Mouse (Mus musculus) small intestine, adult 2 months (tissue): ENCODE measurements around the gene Vma21. TPM values are rescaled to one million over a fixed set of nuclear protein-coding genes. Genes with fewer than 3 reads are reported as not detected.

Experiments
- H3K27ac ChIP-seq: fragments of 200-500 bp; 2 replicates; pipeline ENCODE4 v1.5.1; 2012; ENCODE audit warnings: low read depth, low read length, control low read depth, inconsistent platforms; ENCODE audit not compliant: insufficient read depth
- H3K27me3 ChIP-seq: fragments of 200-500 bp; 2 replicates; pipeline ENCODE4 v1.6.1; 2012; ENCODE audit warnings: mild to moderate bottlenecking, moderate library complexity, low read length, inconsistent platforms; ENCODE audit not compliant: control insufficient read depth, insufficient read depth
- H3K36me3 ChIP-seq: fragments of 200-500 bp; 2 replicates; pipeline ENCODE4 v1.6.1; 2012; ENCODE audit warnings: mild to moderate bottlenecking, low read length, control low read depth, inconsistent platforms; ENCODE audit not compliant: control insufficient read depth, insufficient read depth
- H3K4me1 ChIP-seq: fragments of 200-500 bp; 2 replicates; pipeline ENCODE4 v1.6.1; 2012; ENCODE audit warnings: low read length, inconsistent platforms, mixed read lengths; ENCODE audit not compliant: control insufficient read depth, insufficient read depth, insufficient read length
- H3K4me3 ChIP-seq: fragments of 200-500 bp; 2 replicates; pipeline ENCODE4 v1.5.1; 2012; ENCODE audit warnings: low read depth, mild to moderate bottlenecking, control low read depth, inconsistent platforms, low read length, moderate library complexity
- CTCF ChIP-seq: fragments of 200-500 bp; IDR thresholded peaks from 2 replicates; pipeline ENCODE4 v1.5.1; 2012; ENCODE audit warnings: low read depth, mild to moderate bottlenecking, control low read depth, inconsistent platforms, low read length, moderate library complexity, mixed read lengths; ENCODE audit not compliant: insufficient replicate concordance, insufficient read length; ENCODE audit errors: extremely low read depth
- POLR2A ChIP-seq: fragments of 200-500 bp; IDR thresholded peaks from 2 replicates; pipeline ENCODE4 v1.6.1; 2012; ENCODE audit warnings: low read depth, mild to moderate bottlenecking, control low read depth, inconsistent platforms, low read length, moderate library complexity
- WGBS: fragments of 180-500 bp; shearing (Covaris S2); methylation state at CpG from one replicate; pipeline ENCODE4 v1.1.7; 2018; 5-methylcytosine and 5-hydroxymethylcytosine counted together
- polyA plus RNA-seq: library from polyadenylated mRNA; depleted of rRNA; stranded (reverse); fragments of >200 nt; gene quantifications from 2 replicates; pipeline ENCODE4 v1.2.3, GENCODE M21; 2012; rRNA removed

The Vma21 gene
- polyA plus RNA-seq, 1 experiment, result 0.63 TPM

GRCm38 (mm10) chrX:71816931-71817361 lies 1.2 kb downstream of the Vma21 start:
- Histone ChIP-seq H3K27me3 (no peaks in the 10 kb centered on the region), H3K27ac (peak overlapping the region; percentile 38), H3K36me3 (no peaks in the 10 kb centered on the region), H3K4me1 (peaks cover 4% of the 10 kb centered on the region; the same call in 1 of the 2 replicates), H3K4me3 (peak overlapping the region; percentile 100)
- no peak for TF ChIP-seq CTCF
- TF ChIP-seq POLR2A, result no peak
- 10% methylated on average over 14 of the region's 14 CpGs for WGBS

GRCm38 (mm10) chrX:71838911-71839310 lies 23.2 kb downstream of the Vma21 start:
- H3K27me3 ChIP-seq, result no peaks in the 10 kb centered on the region
- WGBS, result 84% methylated on average over 4 of the region's 4 CpGs
- H3K4me3 ChIP-seq, result no peak overlapping the region
- H3K36me3 ChIP-seq, result no peaks in the 10 kb centered on the region
- TF ChIP-seq CTCF, result no peak
- TF ChIP-seq POLR2A, result no peak
- H3K27ac ChIP-seq, result no peak overlapping the region
- no peaks in the 10 kb centered on the region for H3K4me1 ChIP-seq

GRCm38 (mm10) chrX:71846696-71847095 lies 31.0 kb downstream of the Vma21 start:
- 66% methylated on average over 4 of the region's 4 CpGs for WGBS
- H3K36me3 ChIP-seq, result no peaks in the 10 kb centered on the region
- H3K4me3 ChIP-seq, result no peak overlapping the region
- no peaks in the 10 kb centered on the region for H3K27me3 ChIP-seq
- no peaks in the 10 kb centered on the region for H3K4me1 ChIP-seq
- TF ChIP-seq CTCF (no peak), POLR2A (no peak)
- H3K27ac ChIP-seq, result no peak overlapping the region

- Histone ChIP-seq H3K27ac (no peak overlapping the region), H3K4me3 (no peak overlapping the region), H3K36me3 (no peaks in the 10 kb centered on the region), H3K27me3 (no peaks in the 10 kb centered on the region), H3K4me1 (no peaks in the 10 kb centered on the region)
- TF ChIP-seq CTCF (no peak), POLR2A (no peak)
Observed at GRCm38 (mm10) chrX:71853798-71854197, 38.1 kb downstream of the Vma21 start.

Other genes with a start within 250 kb of the Vma21 start
- gene Gpr50, start 152.3 kb upstream of the Vma21 start, polyA plus RNA-seq, result 0.18 TPM in 1 of 2 replicates, not detected in the other
- gene Gm1141, start 105.1 kb downstream of the Vma21 start, polyA plus RNA-seq, result 0.05 and 0.11 TPM in 2 replicates
- gene Prrg3, start 146.7 kb downstream of the Vma21 start, polyA plus RNA-seq, result 0.15 and 0.20 TPM in 2 replicates
- not detected in 2 replicates for gene Fate1, start 157.1 kb downstream of the Vma21 start, polyA plus RNA-seq
- gene Cnga2, start 175.9 kb downstream of the Vma21 start, polyA plus RNA-seq, result not detected in 2 replicates